Mouse (Mus musculus): Measurements from ENCODE around the gene Tgfbrap1. TPM values are rescaled to one million over a fixed set of nuclear protein-coding genes. Genes with fewer than 3 reads are reported as not detected.

The Tgfbrap1 gene
- polyA plus RNA-seq, 1 experiment from 2014 or later: 9.5 TPM

GRCm38 (mm10) chr1:43010461-43010860 lies 88.0 kb downstream of the Tgfbrap1 start:
- no peaks in the 10 kb centered on the region for H3K36me3 ChIP-seq (ENCODE audit: control insufficient read depth, insufficient read depth, low read length)
- H3K27me3 ChIP-seq (ENCODE audit: control insufficient read depth, insufficient read depth, low read length): no peaks in the 10 kb centered on the region
- H3K4me1 ChIP-seq (ENCODE audit: control insufficient read depth, insufficient read depth, low read length): no peaks in the 10 kb centered on the region
- no peaks in the 10 kb centered on the region for H3K9me3 ChIP-seq (replicated peaks; ENCODE audit: control insufficient read depth, low read length)
- WGBS: 92% methylated on average over 4 of the region's 4 CpGs
- ATAC-seq (ENCODE audit: insufficient read depth, low FRiP score): no peak
- no peak overlapping the region for H3K27ac ChIP-seq (ENCODE audit: low read length)
- no peak overlapping the region for H3K9ac ChIP-seq (ENCODE audit: low read length)
- H3K4me3 ChIP-seq (replicated peaks; ENCODE audit: low read length): no peak overlapping the region
- no peak overlapping the region for H3K4me2 ChIP-seq (ENCODE audit: low read depth, low read length)

- 72% methylated on average over 4 of the region's 4 CpGs for WGBS
- ATAC-seq (ENCODE audit: insufficient read depth, low FRiP score): no peak
- H3K4me2 ChIP-seq (ENCODE audit: low read depth, low read length): no peak overlapping the region
- H3K27ac ChIP-seq (ENCODE audit: low read length): no peak overlapping the region
- H3K4me1 ChIP-seq (ENCODE audit: control insufficient read depth, insufficient read depth, low read length): no peaks in the 10 kb centered on the region
- no peaks in the 10 kb centered on the region for H3K9me3 ChIP-seq (replicated peaks; ENCODE audit: control insufficient read depth, low read length)
- H3K27me3 ChIP-seq (ENCODE audit: control insufficient read depth, insufficient read depth, low read length): no peaks in the 10 kb centered on the region
- H3K9ac ChIP-seq (ENCODE audit: low read length): no peak overlapping the region
- H3K4me3 ChIP-seq (replicated peaks; ENCODE audit: low read length): no peak overlapping the region
- no peaks in the 10 kb centered on the region for H3K36me3 ChIP-seq (ENCODE audit: control insufficient read depth, insufficient read depth, low read length)
These were observed 91.9 kb downstream of the Tgfbrap1 start for GRCm38 (mm10) chr1:43006524-43006923.

- H3K27ac ChIP-seq (ENCODE audit: low read length): no peak overlapping the region
- 55% methylated on average over 13 of the region's 13 CpGs for WGBS
- H3K4me1 ChIP-seq (ENCODE audit: control insufficient read depth, insufficient read depth, low read length): no peaks in the 10 kb centered on the region
- no peaks in the 10 kb centered on the region for H3K27me3 ChIP-seq (ENCODE audit: control insufficient read depth, insufficient read depth, low read length)
- H3K4me3 ChIP-seq (replicated peaks; ENCODE audit: low read length): no peak overlapping the region
- no peaks in the 10 kb centered on the region for H3K9me3 ChIP-seq (replicated peaks; ENCODE audit: control insufficient read depth, low read length)
- H3K4me2 ChIP-seq (ENCODE audit: low read depth, low read length): no peak overlapping the region
- H3K9ac ChIP-seq (ENCODE audit: low read length): no peak overlapping the region
- no peak for ATAC-seq (ENCODE audit: insufficient read depth, low FRiP score)
- no peaks in the 10 kb centered on the region for H3K36me3 ChIP-seq (ENCODE audit: control insufficient read depth, insufficient read depth, low read length)
These were observed 92.4 kb downstream of the Tgfbrap1 start for GRCm38 (mm10) chr1:43006051-43006514.

Small RNAs within 50 kb of the gene (microRNA-seq; reads per million reads assigned to microRNA genes)
- gene Gm24001: not detected

Other genes starting within 250 kb of the Tgfbrap1 start
- gene Mrps9, start 247.4 kb downstream of the Tgfbrap1 start, polyA plus RNA-seq (2015; fragmentation: Nextera tagmentation; extraction: Ambion mirVana): 47.9 and 48.9 TPM in 2 replicates
- gene Gpr45, start 145.8 kb downstream of the Tgfbrap1 start, polyA plus RNA-seq (2015; fragmentation: Nextera tagmentation; extraction: Ambion mirVana): 3.7 and 4.0 TPM in 2 replicates
- 28.9 and 29.1 TPM in 2 replicates for gene AI597479, start 73 bp upstream of the Tgfbrap1 start, polyA plus RNA-seq (2015; fragmentation: Nextera tagmentation; extraction: Ambion mirVana)
- 91.2 and 98.1 TPM in 2 replicates for gene Fhl2, start 98.3 kb upstream of the Tgfbrap1 start, polyA plus RNA-seq (2015; fragmentation: Nextera tagmentation; extraction: Ambion mirVana)